Mouse (Mus musculus): ENCODE measurements around the gene Ttc19.
"Not testable (repeated sequence)": the region's sequence is repeated elsewhere in the genome, so short reads cannot be mapped to it uniquely, and the experiment has no call there.

Ttc19 gene

DNA sequence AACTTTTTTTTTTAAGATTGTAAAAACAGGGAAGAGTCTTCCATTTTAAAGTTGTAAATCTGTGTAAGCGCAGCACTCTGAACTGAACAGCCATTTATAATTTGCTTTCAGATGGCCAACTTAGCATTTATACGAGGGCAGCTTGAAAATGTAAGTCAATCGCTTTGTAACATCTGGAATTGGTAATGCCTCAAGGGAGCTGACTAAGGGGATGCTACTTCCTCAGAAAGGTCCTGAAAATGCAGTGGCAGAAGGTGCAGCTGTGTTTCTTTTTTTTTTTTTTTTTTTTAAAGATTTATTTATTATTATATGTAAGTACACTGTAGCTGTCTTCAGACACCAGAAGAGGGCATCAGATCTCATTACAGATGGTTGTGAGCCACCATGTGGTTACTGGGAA lies 2.7 kb downstream of the Ttc19 start:
- not testable (repeated sequence) for DNase-seq (ENCODE audit: low spot score)

DNA sequence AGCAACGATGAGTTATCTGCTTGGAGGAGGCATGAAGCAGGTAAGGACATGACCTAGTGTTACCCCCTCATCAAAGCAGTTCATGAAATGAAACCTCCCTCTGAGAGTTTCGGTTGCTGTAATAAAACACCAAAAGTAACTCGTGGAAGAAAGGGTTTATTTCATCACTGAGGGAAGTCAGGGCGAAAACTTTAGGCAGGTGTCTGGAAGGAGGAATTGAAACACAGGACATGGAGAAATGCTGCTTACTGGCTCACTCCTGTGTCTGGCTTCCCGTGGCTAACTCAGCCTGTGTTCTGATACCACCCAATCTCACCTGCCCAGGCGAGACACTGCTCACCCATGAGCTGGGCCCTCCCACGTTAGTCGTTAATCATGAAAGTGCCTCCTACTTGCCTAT lies 3.7 kb downstream of the Ttc19 start:
- no peak for DNase-seq (ENCODE audit: low spot score)

DNA sequence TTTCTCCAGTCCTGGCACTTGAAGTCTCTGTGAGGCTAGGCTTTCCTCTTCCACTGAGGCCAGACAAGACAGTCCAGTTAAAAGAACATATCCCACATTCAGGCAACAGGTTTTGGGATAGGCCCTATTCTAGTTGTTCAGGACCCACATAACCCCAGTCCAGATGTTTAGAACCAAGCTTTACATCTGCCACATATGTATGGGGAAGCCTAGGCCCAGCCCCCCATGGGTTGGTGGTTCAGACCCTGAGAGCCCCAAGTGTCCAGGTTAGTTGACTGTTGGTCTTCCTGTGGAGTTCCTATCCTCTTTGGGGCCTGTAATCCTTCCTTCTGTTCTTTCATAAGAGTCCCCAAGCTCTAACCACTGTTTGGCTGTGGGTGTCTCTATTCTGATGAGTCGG lies 6.4 kb downstream of the Ttc19 start:
- DNase-seq (ENCODE audit: low spot score), result no peak

DNA sequence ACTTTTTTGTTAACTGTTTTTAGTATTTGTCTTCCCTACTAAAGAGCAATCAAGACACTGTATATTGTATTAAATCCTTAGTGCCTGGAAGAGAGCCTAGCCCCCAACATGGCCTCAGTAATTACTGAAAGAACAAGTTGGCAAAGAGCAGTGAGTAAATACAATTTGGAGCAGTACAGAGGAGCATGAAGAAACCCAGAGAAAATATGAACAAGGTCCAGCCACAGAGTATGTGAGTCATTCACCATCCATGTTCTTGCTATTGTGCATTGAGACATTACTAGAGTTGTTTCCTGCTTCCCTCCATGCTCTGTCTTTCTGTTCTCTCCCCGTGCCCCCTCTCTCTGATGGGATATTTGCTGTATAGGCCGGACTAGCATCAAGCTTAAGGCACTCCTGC lies 12.8 kb downstream of the Ttc19 start:
- DNase-seq (ENCODE audit: low spot score), result no peak

DNA sequence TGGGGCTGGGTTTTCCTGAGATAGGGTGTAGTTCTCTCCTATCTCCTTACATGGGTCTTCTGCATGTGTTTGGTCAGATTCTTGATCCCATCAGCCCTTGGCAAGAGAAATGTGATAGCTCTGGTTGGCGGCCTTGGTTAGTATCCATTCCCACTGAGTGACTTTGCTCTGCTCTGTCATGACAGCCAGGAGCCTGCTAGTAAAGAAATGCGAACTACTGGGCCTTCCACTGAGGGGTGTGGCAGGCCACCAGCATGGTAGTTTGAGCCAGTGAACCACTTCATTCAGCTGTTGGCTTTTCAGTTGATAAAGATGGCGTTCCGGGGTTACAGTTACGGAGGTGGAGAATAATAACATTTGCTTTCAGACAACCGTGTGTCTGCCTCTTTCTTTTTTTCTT lies 17.6 kb downstream of the Ttc19 start:
- no peak for DNase-seq (ENCODE audit: low spot score)

DNA sequence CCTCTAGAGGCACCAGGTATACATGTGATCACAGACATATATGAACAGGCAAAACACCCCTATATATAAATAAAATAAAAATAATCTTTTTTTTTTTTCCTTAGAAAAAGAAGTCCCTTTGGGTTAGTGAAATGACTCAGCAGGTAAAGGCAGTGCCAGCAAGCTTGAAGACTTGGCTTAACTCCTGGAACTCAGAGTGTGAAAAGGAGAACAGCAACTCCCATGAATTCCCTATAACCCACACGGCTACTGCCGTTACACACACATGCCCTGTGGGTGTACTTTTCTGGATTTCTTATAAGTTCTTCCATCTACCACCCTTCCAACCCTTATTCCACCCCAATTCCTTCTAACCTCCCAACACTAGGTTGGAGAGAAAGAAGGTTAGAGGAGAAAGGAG lies 24.6 kb downstream of the Ttc19 start:
- DNase-seq (ENCODE audit: low spot score), result no peak

DNA sequence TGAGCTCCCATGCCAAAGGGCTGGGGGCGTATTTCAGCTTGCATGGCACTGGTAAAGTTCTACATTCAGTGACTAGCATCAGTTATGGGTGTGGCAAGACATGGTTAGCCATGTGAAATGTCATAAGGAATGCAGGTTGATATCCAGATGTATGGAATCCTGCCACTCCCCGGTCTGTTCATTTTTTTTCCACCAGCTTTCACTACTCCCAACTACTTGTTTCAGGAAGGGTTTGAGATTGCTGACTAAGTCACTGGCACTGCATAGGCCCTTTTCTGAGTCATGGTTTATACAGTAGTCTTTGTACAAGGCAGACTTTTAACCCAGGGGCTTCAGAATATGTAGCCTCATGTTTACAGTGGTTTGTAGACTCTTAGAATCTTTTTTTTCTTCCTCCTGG lies 28.0 kb downstream of the Ttc19 start:
- DNase-seq (ENCODE audit: low spot score), result no peak

DNA sequence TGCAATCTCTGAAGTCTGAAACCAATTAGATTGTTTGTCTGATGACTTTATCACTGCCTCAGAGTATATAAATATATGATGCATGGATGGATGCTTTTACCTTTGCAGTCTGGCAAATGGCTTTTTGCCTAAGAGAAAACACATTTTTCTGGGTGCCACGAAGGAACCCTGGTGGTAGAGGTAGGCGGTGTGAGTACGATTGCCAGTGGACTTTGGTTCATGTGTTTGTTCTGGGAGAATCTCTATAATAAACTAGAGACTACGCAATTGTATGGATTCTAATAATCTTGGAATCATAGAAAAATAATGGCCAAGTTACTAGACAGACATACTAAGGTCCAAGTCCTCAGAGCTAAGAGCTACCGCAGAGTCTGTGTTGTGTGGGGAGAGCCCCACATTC lies 33.7 kb downstream of the Ttc19 start:
- DNase-seq (ENCODE audit: low spot score), result no peak

DNA sequence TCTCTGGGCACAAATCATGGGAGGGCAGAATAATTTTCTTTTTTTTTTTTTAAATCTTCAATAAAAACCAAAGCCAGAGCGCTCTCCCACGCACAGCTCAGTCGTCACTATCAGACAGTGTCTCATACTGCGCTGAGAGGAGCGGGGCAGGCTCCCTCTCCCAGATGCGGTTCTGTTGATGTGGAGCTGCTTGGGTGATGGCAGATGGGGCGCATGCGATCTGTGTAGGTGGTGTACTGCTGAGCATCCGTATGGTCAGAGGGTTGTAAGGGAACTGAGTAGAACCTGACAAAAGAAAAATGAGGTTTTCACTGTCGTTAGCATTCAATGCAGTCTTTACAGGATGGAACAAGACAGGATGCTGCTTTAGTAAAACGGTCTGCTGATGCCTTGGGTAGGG lies 36.5 kb downstream of the Ttc19 start:
- DNase-seq (ENCODE audit: low spot score), result no peak

DNA sequence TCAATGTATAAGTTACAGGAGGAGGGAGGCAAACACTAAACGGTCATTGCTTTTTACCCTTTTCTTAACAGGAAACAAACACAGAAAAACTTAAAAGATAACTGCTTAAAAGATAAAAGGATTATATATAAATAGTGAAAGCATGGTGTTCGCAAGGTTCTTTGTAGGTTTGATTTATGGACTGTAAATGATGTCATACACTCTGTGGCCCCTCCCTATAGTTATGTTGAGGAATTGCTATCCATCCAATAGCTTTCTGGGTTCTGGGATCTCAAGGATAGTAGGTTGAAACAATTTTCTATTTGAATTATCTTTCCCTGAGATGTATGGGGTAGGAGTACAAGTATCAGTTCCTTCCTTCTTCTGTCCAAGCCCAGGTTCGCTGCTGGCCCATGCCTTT lies 38.8 kb downstream of the Ttc19 start:
- no peak for DNase-seq (ENCODE audit: low spot score)

DNA sequence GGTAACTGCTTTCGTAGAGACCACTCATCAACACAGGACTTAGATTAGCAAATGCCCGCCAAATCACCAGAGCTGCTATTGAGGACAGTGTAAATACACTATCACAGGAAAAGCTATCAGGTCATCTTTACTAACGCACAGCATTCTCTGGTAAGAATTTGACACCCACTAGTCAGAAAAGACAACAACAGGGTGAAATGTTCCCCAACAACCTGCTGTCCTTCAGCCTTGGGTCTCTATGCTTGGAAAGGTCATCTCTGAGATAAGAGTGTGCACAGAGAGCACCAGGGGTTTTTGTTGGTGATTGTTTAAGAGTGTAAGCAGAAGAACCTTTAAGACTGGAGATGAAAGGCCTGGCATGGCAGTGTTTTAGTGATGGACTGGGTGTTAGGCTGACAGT lies 42.4 kb downstream of the Ttc19 start:
- no peak for DNase-seq (ENCODE audit: low spot score)

DNA sequence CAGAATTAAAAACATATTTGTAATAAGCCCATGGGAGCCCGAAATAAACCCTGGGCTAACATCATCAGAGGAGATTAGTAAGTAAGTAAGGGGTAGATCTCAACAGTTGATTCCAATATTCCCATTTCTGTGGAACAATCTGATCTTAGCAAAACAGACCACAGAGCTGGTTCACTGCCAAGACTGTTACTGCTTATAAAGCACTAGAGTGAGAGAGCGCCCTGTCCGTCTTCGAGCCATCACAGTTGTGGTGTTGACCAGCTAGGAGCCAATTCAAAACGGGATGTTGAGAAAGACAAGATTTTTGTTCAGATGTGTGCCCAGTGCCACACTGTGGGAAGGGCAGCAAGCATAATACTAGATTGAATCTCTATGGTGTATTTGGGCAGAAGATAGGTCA lies 49.9 kb downstream of the Ttc19 start:
- no peak for DNase-seq (ENCODE audit: low spot score)

DNA sequence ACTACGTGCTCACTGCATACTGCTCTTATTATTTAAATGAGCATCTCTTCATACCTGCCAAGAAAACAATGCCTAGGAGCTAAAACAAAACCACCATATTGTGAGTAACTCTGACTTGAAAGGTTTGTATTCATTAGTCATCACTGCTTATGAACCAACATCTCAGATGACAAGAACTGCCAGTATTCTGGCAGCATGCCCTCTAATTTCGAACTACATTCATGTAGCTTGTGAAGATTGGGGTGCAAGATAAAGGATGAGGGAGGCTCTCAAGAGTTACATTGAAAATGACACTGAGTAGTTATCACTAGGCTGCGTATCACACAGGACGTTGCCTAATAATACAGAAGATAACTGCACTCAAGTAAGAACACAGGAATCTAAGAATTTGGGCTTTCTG lies 51.0 kb downstream of the Ttc19 start:
- DNase-seq (ENCODE audit: low spot score), result no peak

DNA sequence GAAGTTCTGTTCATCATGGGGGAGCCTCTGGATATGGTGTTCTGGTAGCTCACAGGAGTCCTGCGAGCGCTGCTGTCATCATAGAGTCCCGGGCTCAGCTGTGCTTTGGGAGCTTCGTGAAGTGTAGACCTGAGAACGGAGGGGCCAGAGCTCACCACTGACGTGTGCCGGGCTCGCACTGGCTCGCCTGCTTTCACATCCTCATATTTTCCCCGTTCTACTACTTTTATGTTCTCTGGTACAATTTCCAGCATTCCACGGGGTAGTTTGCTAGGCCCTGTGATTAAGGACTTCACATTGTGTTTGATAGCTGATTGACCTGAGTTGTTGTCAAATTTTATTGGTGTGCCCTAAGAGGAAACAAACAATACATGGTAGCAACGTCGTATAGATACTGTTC lies 61.7 kb downstream of the Ttc19 start:
- DNase-seq (ENCODE audit: low spot score), result no peak

DNA sequence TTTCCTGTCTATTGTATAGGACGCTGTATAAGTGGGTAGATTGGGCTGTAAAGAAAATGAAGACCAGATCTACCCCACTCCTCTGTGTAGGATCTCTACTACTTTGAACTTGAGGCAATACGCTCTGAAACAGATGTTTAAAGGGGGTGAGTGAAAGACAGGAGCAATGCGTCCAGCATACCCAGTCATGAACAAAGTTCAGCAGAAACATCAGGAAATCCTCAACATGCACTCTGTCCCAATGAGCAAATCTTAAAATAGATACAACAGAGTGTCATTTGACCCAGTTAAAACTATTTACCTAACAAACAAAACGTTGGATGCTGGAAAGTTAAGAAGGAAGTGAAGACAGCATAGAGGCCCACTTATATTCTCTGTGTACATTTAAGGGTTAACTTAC lies 70.7 kb downstream of the Ttc19 start:
- no peak for DNase-seq (ENCODE audit: low spot score)

DNA sequence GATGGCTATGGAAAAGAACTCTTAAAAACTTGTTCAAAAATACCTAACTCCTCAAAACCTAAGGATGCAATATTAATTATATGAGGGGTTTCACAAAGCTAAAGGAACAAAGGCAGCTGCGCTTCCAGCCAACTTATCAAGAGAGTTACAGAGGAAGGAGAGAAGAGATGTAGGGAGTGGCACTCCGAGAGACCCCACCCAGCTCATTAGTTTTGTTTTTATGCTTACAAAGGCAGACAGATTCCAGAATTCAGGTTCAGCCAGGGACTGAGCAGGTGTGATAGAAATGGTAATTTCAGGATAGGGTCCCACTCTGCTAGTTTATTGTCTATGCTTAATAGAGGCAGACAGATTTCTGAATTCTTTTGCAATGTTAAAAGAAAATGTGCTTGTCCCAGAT lies 73.9 kb downstream of the Ttc19 start:
- no peak for DNase-seq (ENCODE audit: low spot score)

DNA sequence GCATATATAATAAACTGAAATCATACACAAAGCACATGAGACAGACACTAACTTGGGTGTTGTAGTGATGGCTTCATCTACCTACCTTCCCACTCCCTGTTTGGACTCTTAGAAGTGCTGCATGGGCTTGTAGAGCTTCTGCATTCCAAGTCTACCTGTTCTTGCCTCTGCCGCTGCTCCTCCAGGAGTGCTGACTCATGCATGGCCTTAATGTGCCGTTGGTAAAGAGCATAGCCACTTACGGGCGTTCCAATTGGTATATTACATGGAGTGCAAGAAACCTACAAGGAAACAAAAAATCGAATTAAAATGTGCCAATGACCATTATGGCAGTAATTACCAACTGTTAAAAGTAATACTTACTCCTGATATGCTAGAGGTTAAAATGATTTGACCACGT lies 85.6 kb downstream of the Ttc19 start:
- no peak for DNase-seq (ENCODE audit: low spot score)

DNA sequence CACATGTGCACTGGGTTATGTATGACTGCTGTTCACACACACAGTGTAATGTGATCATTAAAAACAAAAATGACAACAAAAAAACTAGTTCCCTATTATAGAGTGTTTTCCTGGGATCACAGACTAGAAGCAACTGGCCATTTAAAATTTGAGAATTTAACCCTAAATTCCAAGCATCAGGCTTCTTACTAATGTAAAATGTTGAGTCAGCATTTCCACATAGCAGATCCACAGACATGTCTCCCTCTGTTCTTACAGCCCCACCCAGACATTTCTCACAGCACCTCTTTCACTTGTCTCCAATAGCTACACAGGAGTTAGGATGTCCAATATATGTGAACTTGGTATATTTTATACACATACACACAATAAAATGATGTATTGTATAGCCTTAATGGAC lies 88.7 kb downstream of the Ttc19 start:
- DNase-seq (ENCODE audit: low spot score), result no peak

DNA sequence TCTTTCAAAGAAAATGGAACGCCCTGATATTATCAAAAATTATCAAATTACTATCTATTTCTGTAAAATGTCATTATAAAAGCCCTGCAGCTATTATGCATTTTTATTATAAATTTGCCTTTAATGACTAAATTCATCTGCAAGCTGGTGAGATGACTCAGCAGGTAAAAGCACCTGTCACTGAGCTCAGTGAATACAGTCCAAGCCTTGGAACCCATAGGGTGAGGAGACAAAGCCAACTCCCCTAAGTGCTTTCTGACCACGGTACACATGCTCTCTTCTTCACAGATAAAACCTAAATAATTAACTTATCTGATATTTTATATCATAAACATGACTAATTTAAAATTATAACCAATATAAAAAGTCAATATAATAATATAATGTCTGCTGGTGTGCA lies 90.5 kb downstream of the Ttc19 start:
- DNase-seq (ENCODE audit: low spot score), result no peak

DNA sequence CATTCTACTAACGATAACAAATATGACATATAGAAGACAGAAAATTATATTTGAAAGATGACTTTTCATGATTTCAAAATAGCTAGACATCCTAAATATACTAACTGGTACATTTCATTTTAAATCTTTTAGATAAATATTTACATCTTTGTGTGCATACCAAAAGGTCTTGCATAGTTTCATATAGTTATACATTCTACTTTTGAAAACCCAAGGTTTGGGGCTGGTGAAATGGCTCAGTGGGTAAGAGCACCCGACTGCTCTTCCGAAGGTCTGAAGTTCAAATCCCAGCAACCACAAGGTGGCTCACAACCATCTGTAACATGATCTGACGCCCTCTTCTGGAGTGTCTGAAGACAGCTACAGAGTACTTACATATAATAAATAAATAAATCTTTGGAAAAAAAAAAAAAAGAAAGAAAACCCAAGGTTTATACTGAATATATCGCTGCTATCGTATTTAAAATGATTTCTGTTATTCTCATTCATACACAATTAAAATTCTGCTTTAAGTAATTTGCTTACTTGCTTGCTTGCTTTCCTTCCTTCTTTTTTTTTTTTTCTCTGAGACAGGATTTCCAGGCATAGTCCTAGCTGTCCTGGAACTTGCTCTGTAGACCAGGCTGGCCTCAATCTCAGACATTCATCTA lies 96.1 kb downstream of the Ttc19 start:
- DNase-seq (ENCODE audit: low spot score), result not testable (repeated sequence)

All from lung, postnatal 25 days (tissue).